Mouse (Mus musculus): ENCODE measurements at regions not wholly inside any gene's neighbourhood (a gene's known extent, or its start where the extent isn't known, plus 50 kb on each side); places are given as distances from the start of the nearest gene placed in this dataset.

DNA sequence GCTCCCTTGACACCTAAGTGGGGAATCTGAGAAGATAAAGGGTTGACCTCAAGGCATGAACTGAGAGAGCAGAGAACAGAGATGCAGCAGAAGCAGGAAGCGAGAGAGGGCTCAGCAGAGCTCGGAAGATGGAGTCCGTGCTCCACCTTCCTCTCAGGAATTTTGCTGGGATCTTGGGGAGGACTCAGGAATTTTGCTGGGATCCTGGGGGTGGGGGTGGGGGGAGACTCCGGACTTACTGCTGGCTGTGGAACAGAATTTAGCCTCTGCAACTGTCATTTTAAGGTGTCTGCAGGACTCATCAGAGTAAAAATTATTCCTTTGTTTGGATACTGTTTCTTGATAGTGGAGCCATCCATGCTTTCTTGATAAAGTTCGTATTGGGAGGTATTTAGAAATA, 243.7 kb upstream of the Tmpo start:
- no peak for TF ChIP-seq POLR2A (IDR thresholded peaks at IDR 0.05; ENCODE audit: extremely low read depth, insufficient read depth, low read length)
- TF ChIP-seq CTCF (IDR thresholded peaks at IDR 0.05; ENCODE audit: low read depth, low read length), result no peak

All from liver, adult 2 months (tissue).